Mouse (Mus musculus) cerebellum, adult 2 months (tissue): Measurements from ENCODE around the gene Astn1. TPM values are rescaled to one million over a fixed set of nuclear protein-coding genes. Genes with fewer than 3 reads are reported as not detected.

Experiments used
- DNase-seq, 2 experiments: peaks; one replicate each; pipeline ENCODE4 v3.0.0; 2021
- H3K27ac ChIP-seq: fragments of 200-500 bp; 2 replicates; pipeline ENCODE4 v1.5.1; 2012; ENCODE audit warnings: low read length, control low read depth, inconsistent platforms; ENCODE audit not compliant: insufficient read depth
- H3K27me3 ChIP-seq: fragments of 200-500 bp; 2 replicates; pipeline ENCODE4 v1.6.1; 2012; ENCODE audit warnings: inconsistent platforms, mild to moderate bottlenecking, low read length, moderate library complexity; ENCODE audit not compliant: control insufficient read depth, insufficient read depth
- H3K4me1 ChIP-seq: fragments of 200-500 bp; 2 replicates; pipeline ENCODE4 v1.6.1; 2011; ENCODE audit warnings: low read length; ENCODE audit not compliant: control insufficient read depth, insufficient read depth
- H3K4me3 ChIP-seq: fragments of 200-500 bp; replicated peaks from 2 replicates; pipeline ENCODE3; 2011; ENCODE audit warnings: mild to moderate bottlenecking, low read depth, low read length, control low read depth; ENCODE audit not compliant: insufficient read depth
- CTCF ChIP-seq: fragments of 200-500 bp; IDR thresholded peaks from 2 replicates; pipeline ENCODE4 v1.5.1; 2011; ENCODE audit warnings: low read depth, mild to moderate bottlenecking, control low read depth, low read length, moderate library complexity, borderline replicate concordance; ENCODE audit not compliant: insufficient read depth
- POLR2A ChIP-seq: fragments of 200-500 bp; IDR thresholded peaks from 2 replicates; pipeline ENCODE4 v1.6.1; 2011; ENCODE audit warnings: low read length, control low read depth, borderline replicate concordance; ENCODE audit not compliant: insufficient read depth
- WGBS: fragments of 180-500 bp; shearing (Covaris S2); methylation state at CpG from one replicate; pipeline ENCODE4 v1.1.7; 2018; 5-methylcytosine and 5-hydroxymethylcytosine counted together
- polyA plus RNA-seq: library from polyadenylated mRNA; depleted of rRNA; stranded (reverse); fragments of >200 nt; gene quantifications from 2 replicates; pipeline ENCODE4 v1.2.3, GENCODE M21; 2012; rRNA removed

Gene Astn1
- 31.2 and 32.2 TPM in 2 replicates for polyA plus RNA-seq

GRCm38 (mm10) chr1:158361964-158362291, at the start of gene Astn1:
Gene Astn1, plus strand, starts transcription at chr1:158362273.
- TF ChIP-seq CTCF (no peak), POLR2A (no peak)
- Histone ChIP-seq H3K4me1 (peaks cover 7% of the 10 kb centered on the region), H3K27me3 (no peaks in the 10 kb centered on the region), H3K4me3 (peak within 1 kb of the TSS; percentile 85), H3K27ac (peak within 1 kb of the TSS; percentile 72)
- 0% methylated on average over 2 of the region's 2 CpGs for WGBS
- DNase-seq = no peak

GRCm38 (mm10) chr1:158323325-158323724, 38.7 kb upstream of the Astn1 start:
- no peak overlapping the region for H3K4me3 ChIP-seq
- peak in 1 of 2 experiments; percentile 19 for DNase-seq

GRCm38 (mm10) chr1:158328126-158328525, 33.9 kb upstream of the Astn1 start:
- TF ChIP-seq POLR2A = no peak
- no peak for TF ChIP-seq CTCF
- Histone ChIP-seq H3K4me3 (no peak overlapping the region), H3K4me1 (peaks cover 14% of the 10 kb centered on the region; the same call in 1 of the 2 replicates), H3K27me3 (no peaks in the 10 kb centered on the region), H3K27ac (no peak overlapping the region)
- peak; percentile 71 to 88 for DNase-seq
- WGBS = 11% methylated on average over 5 of the region's 5 CpGs

More at GRCm38 (mm10) chr1:158323325-158323724, 38.7 kb upstream of the Astn1 start:
- H3K27me3 ChIP-seq = no peaks in the 10 kb centered on the region
- peaks cover 5% of the 10 kb centered on the region; the same call in 1 of the 2 replicates for H3K4me1 ChIP-seq
- no peak overlapping the region for H3K27ac ChIP-seq
- no peak for TF ChIP-seq CTCF
- TF ChIP-seq POLR2A = no peak
- WGBS = 61% methylated on average over 6 of the region's 6 CpGs

GRCm38 (mm10) chr1:158328839-158329238, 33.2 kb upstream of the Astn1 start:
- no peaks in the 10 kb centered on the region for H3K27me3 ChIP-seq
- H3K27ac ChIP-seq = no peak overlapping the region
- DNase-seq = no peak
- peaks cover 14% of the 10 kb centered on the region; the same call in 1 of the 2 replicates for H3K4me1 ChIP-seq
- H3K4me3 ChIP-seq = no peak overlapping the region
- WGBS = 67% methylated on average over 2 of the region's 2 CpGs
- TF ChIP-seq POLR2A = no peak
- no peak for TF ChIP-seq CTCF

GRCm38 (mm10) chr1:158343243-158343714, 18.8 kb upstream of the Astn1 start:
- Histone ChIP-seq H3K4me3 (no peak overlapping the region), H3K27ac (no peak overlapping the region), H3K27me3 (no peaks in the 10 kb centered on the region), H3K4me1 (peaks cover 7% of the 10 kb centered on the region)
- DNase-seq = no peak
- WGBS = 70% methylated on average over 6 of the region's 6 CpGs
- no peak for TF ChIP-seq POLR2A
- TF ChIP-seq CTCF = peak; percentile 20; the same call in 1 of the 2 replicates

GRCm38 (mm10) chr1:158353656-158354371, 8.3 kb upstream of the Astn1 start:
- 83% methylated on average over 5 of the region's 5 CpGs for WGBS
- TF ChIP-seq CTCF (no peak), POLR2A (no peak)
- DNase-seq = no peak

GRCm38 (mm10) chr1:158355177-158356050, 6.7 kb upstream of the Astn1 start:
- Histone ChIP-seq H3K4me3 (peak overlapping the region; percentile 88), H3K27me3 (no peaks in the 10 kb centered on the region), H3K4me1 (peaks cover 7% of the 10 kb centered on the region; the same call in 1 of the 2 replicates), H3K27ac (peak overlapping the region; percentile 19)
- 2% methylated on average over 28 of the region's 28 CpGs for WGBS
- TF ChIP-seq POLR2A (no peak), CTCF (peak; percentile 37; the same call in 1 of the 2 replicates)
- DNase-seq = peak; percentile 60 to 67

More at GRCm38 (mm10) chr1:158353656-158354371, 8.3 kb upstream of the Astn1 start:
- H3K27me3 ChIP-seq = no peaks in the 10 kb centered on the region
- peak overlapping the region; percentile 22 for H3K4me3 ChIP-seq
- H3K4me1 ChIP-seq = peaks cover 7% of the 10 kb centered on the region; the same call in 1 of the 2 replicates
- H3K27ac ChIP-seq = no peak overlapping the region
